Mouse (Mus musculus): Measurements from ENCODE around the gene Gimap4. TPM values are rescaled to one million over a fixed set of nuclear protein-coding genes. Genes with fewer than 3 reads are reported as not detected.
"Not testable (repeated sequence)": the region's sequence is repeated elsewhere in the genome, so short reads cannot be mapped to it uniquely, and the experiment has no call there.

Gimap4 gene
- polyA plus RNA-seq, 1 experiment, result not detected

- TF ChIP-seq REST (IDR thresholded peaks at IDR 0.05; ENCODE audit: insufficient read depth, insufficient read length) (no peak), SRF (IDR thresholded peaks at IDR 0.05; ENCODE audit: control insufficient read depth, insufficient read length, low read depth) (no peak), MYOD1 (IDR thresholded peaks at IDR 0.05; ENCODE audit: control insufficient read depth in 1 of 3, insufficient read length in 2 of 3, low read depth in 2 of 3) (no peak), POLR2A (IDR thresholded peaks at IDR 0.05; ENCODE audit: insufficient read length, low read depth) (no peak), TCF12 (IDR thresholded peaks at IDR 0.05; ENCODE audit: insufficient read depth, poor library complexity, severe bottlenecking) (no peak), MYOG (IDR thresholded peaks at IDR 0.05; ENCODE audit: control insufficient read depth in 1 of 3, insufficient read depth in 1 of 3, insufficient read length in 2 of 3, low read depth in 2 of 3) (no peak), MAX (IDR thresholded peaks at IDR 0.05; ENCODE audit: low read depth) (no peak), CEBPB (IDR thresholded peaks at IDR 0.05; ENCODE audit: insufficient read depth, poor library complexity, severe bottlenecking) (no peak)
- Histone ChIP-seq H3K79me2 (ENCODE audit: control insufficient read depth, insufficient read depth) (no peaks in the 10 kb centered on the region), H3K27me3 (ENCODE audit: control insufficient read depth, insufficient read depth, insufficient read length) (no peaks in the 10 kb centered on the region), H3K4me3 (no peak overlapping the region), H3ac (ENCODE audit: control insufficient read depth, insufficient read length) (no peak overlapping the region), H3K4me2 (ENCODE audit: low read depth) (no peak overlapping the region), H3K36me3 (ENCODE audit: control insufficient read depth, insufficient read depth) (no peaks in the 10 kb centered on the region)
Measured at GRCm38 (mm10) chr6:48678391-48678790, 6.0 kb upstream of the Gimap4 start.

DNA sequence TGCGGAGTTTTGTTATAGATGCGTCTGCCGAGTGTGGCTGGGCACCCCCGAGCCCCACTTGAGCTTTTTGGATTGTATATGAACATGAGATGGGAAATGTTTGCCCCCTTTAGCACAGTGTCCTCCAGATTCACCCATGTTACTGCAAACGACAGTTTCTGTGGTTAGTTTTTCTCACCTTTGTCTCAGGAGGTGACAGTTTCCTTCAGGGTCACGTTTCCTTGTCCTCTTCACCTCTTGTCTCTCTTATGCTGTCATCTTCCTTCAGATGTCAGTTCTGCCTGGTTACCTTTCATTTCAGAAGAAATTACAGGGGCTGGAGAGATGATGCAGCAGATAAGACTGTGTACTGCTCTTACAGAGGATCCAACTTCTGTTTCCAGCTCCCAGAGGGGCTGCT, 4.6 kb upstream of the Gimap4 start:
- TF ChIP-seq USF1 (IDR thresholded peaks at IDR 0.05; ENCODE audit: low read depth) (no peak), MYOG (IDR thresholded peaks at IDR 0.05; ENCODE audit: control insufficient read depth in 1 of 3, insufficient read depth in 1 of 3, insufficient read length in 2 of 3, low read depth in 2 of 3) (no peak), POLR2AphosphoS2 (IDR thresholded peaks at IDR 0.05; ENCODE audit: insufficient read length, low read depth) (no peak), POLR2A (IDR thresholded peaks at IDR 0.05; ENCODE audit: insufficient read length, low read depth) (no peak), REST (IDR thresholded peaks at IDR 0.05; ENCODE audit: insufficient read depth, insufficient read length) (no peak), MYOD1 (IDR thresholded peaks at IDR 0.05; ENCODE audit: control insufficient read depth in 1 of 3, insufficient read length in 2 of 3, low read depth in 2 of 3) (no peak), TCF12 (IDR thresholded peaks at IDR 0.05; ENCODE audit: insufficient read depth, poor library complexity, severe bottlenecking) (no peak), CEBPB (IDR thresholded peaks at IDR 0.05; ENCODE audit: insufficient read depth, poor library complexity, severe bottlenecking) (no peak), MAX (IDR thresholded peaks at IDR 0.05; ENCODE audit: low read depth) (no peak), E2F4 (IDR thresholded peaks at IDR 0.05; ENCODE audit: insufficient read depth) (no peak), SRF (IDR thresholded peaks at IDR 0.05; ENCODE audit: control insufficient read depth, insufficient read length, low read depth) (no peak), TCF3 (IDR thresholded peaks at IDR 0.05; ENCODE audit: insufficient read length, low read depth) (no peak)
- no peaks in the 10 kb centered on the region for H3K79me2 ChIP-seq (ENCODE audit: control insufficient read depth, insufficient read depth)
- H3K27me3 ChIP-seq (ENCODE audit: control insufficient read depth, insufficient read depth, insufficient read length), result no peaks in the 10 kb centered on the region
- H3K4me2 ChIP-seq (ENCODE audit: low read depth), result no peak overlapping the region
- no peaks in the 10 kb centered on the region for H3K36me3 ChIP-seq (ENCODE audit: control insufficient read depth, insufficient read depth)
- no peak overlapping the region for H3K4me3 ChIP-seq
- no peak overlapping the region for H3ac ChIP-seq (ENCODE audit: control insufficient read depth, insufficient read length)

DNA sequence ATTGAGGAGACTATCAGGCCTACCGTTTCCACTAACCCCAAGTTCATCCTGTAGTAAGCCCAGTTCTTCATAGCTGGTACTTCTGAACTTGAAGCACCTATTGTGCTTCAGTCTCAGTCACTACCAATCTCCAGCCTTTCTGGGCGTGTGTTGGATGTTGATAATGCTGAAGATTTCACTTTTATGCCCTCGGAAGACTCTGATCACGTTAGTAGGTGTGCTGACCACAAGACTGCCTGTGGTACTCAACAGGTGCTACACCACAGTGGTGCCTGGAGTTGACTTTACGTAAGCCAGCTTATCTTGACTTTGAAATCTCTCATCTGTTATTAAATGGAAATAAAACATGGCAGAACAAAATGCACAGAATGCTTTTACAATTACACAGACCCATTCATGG, 3.9 kb upstream of the Gimap4 start:
- no peak for TF ChIP-seq MYOD1 (IDR thresholded peaks at IDR 0.05; ENCODE audit: control insufficient read depth in 1 of 3, insufficient read length in 2 of 3, low read depth in 2 of 3)
- no peak for TF ChIP-seq MYOG (IDR thresholded peaks at IDR 0.05; ENCODE audit: control insufficient read depth in 1 of 3, insufficient read depth in 1 of 3, insufficient read length in 2 of 3, low read depth in 2 of 3)
- TF ChIP-seq POLR2AphosphoS2 (IDR thresholded peaks at IDR 0.05; ENCODE audit: insufficient read length, low read depth), result no peak
- TF ChIP-seq TCF12 (IDR thresholded peaks at IDR 0.05; ENCODE audit: insufficient read depth, poor library complexity, severe bottlenecking), result no peak
- TF ChIP-seq CEBPB (IDR thresholded peaks at IDR 0.05; ENCODE audit: insufficient read depth, poor library complexity, severe bottlenecking), result no peak
- no peak for TF ChIP-seq REST (IDR thresholded peaks at IDR 0.05; ENCODE audit: insufficient read depth, insufficient read length)
- no peak for TF ChIP-seq TCF3 (IDR thresholded peaks at IDR 0.05; ENCODE audit: insufficient read length, low read depth)
- TF ChIP-seq USF1 (IDR thresholded peaks at IDR 0.05; ENCODE audit: low read depth), result no peak
- TF ChIP-seq POLR2A (IDR thresholded peaks at IDR 0.05; ENCODE audit: insufficient read length, low read depth), result no peak
- no peak for TF ChIP-seq MAX (IDR thresholded peaks at IDR 0.05; ENCODE audit: low read depth)
- TF ChIP-seq E2F4 (IDR thresholded peaks at IDR 0.05; ENCODE audit: insufficient read depth), result no peak
- no peak for TF ChIP-seq SRF (IDR thresholded peaks at IDR 0.05; ENCODE audit: control insufficient read depth, insufficient read length, low read depth)

GRCm38 (mm10) chr6:48681472-48682090, 2.8 kb upstream of the Gimap4 start:
- H3ac ChIP-seq (ENCODE audit: control insufficient read depth, insufficient read length), result no peak overlapping the region
- no peaks in the 10 kb centered on the region for H3K27me3 ChIP-seq (ENCODE audit: control insufficient read depth, insufficient read depth, insufficient read length)
- no peaks in the 10 kb centered on the region for H3K36me3 ChIP-seq (ENCODE audit: control insufficient read depth, insufficient read depth)
- no peaks in the 10 kb centered on the region for H3K79me2 ChIP-seq (ENCODE audit: control insufficient read depth, insufficient read depth)
- TF ChIP-seq MYOG (IDR thresholded peaks at IDR 0.05; ENCODE audit: control insufficient read depth in 1 of 3, insufficient read depth in 1 of 3, insufficient read length in 2 of 3, low read depth in 2 of 3) (no peak), SRF (IDR thresholded peaks at IDR 0.05; ENCODE audit: control insufficient read depth, insufficient read length, low read depth) (no peak), POLR2AphosphoS2 (IDR thresholded peaks at IDR 0.05; ENCODE audit: insufficient read length, low read depth) (no peak)
- H3K4me3 ChIP-seq, result no peak overlapping the region
- H3K4me2 ChIP-seq (ENCODE audit: low read depth), result no peak overlapping the region

More for the DNA sequence above, 3.9 kb upstream of the Gimap4 start:
- Histone ChIP-seq H3ac (ENCODE audit: control insufficient read depth, insufficient read length) (no peak overlapping the region), H3K4me2 (ENCODE audit: low read depth) (no peak overlapping the region), H3K79me2 (ENCODE audit: control insufficient read depth, insufficient read depth) (no peaks in the 10 kb centered on the region), H3K36me3 (ENCODE audit: control insufficient read depth, insufficient read depth) (no peaks in the 10 kb centered on the region), H3K4me3 (no peak overlapping the region), H3K27me3 (ENCODE audit: control insufficient read depth, insufficient read depth, insufficient read length) (no peaks in the 10 kb centered on the region)

GRCm38 (mm10) chr6:48682271-48682670, 2.1 kb upstream of the Gimap4 start:
- Histone ChIP-seq H3K27me3 (ENCODE audit: control insufficient read depth, insufficient read depth, insufficient read length) (no peaks in the 10 kb centered on the region), H3K4me3 (no peak overlapping the region), H3K36me3 (ENCODE audit: control insufficient read depth, insufficient read depth) (no peaks in the 10 kb centered on the region), H3ac (ENCODE audit: control insufficient read depth, insufficient read length) (no peak overlapping the region), H3K4me2 (ENCODE audit: low read depth) (no peak overlapping the region), H3K79me2 (ENCODE audit: control insufficient read depth, insufficient read depth) (no peaks in the 10 kb centered on the region)
- TF ChIP-seq REST (IDR thresholded peaks at IDR 0.05; ENCODE audit: insufficient read depth, insufficient read length) (no peak), E2F4 (IDR thresholded peaks at IDR 0.05; ENCODE audit: insufficient read depth) (no peak), POLR2AphosphoS2 (IDR thresholded peaks at IDR 0.05; ENCODE audit: insufficient read length, low read depth) (no peak), CEBPB (IDR thresholded peaks at IDR 0.05; ENCODE audit: insufficient read depth, poor library complexity, severe bottlenecking) (no peak), MAX (IDR thresholded peaks at IDR 0.05; ENCODE audit: low read depth) (no peak), TCF12 (IDR thresholded peaks at IDR 0.05; ENCODE audit: insufficient read depth, poor library complexity, severe bottlenecking) (no peak), SRF (IDR thresholded peaks at IDR 0.05; ENCODE audit: control insufficient read depth, insufficient read length, low read depth) (no peak), POLR2A (IDR thresholded peaks at IDR 0.05; ENCODE audit: insufficient read length, low read depth) (no peak), MYOG (IDR thresholded peaks at IDR 0.05; ENCODE audit: control insufficient read depth in 1 of 3, insufficient read depth in 1 of 3, insufficient read length in 2 of 3, low read depth in 2 of 3) (no peak), USF1 (IDR thresholded peaks at IDR 0.05; ENCODE audit: low read depth) (no peak), TCF3 (IDR thresholded peaks at IDR 0.05; ENCODE audit: insufficient read length, low read depth) (no peak)

GRCm38 (mm10) chr6:48683263-48683821, 1.0 kb upstream of the Gimap4 start:
- not testable (repeated sequence) for H3K4me2 ChIP-seq (ENCODE audit: low read depth); H3ac ChIP-seq (ENCODE audit: control insufficient read depth, insufficient read length); H3K36me3 ChIP-seq (ENCODE audit: control insufficient read depth, insufficient read depth); H3K4me3 ChIP-seq; H3K79me2 ChIP-seq (ENCODE audit: control insufficient read depth, insufficient read depth); H3K27me3 ChIP-seq (ENCODE audit: control insufficient read depth, insufficient read depth, insufficient read length)

Data from myocyte (in vitro differentiated cells).